Mouse (Mus musculus): ENCODE results near the gene Xrcc3. TPM values are rescaled to one million over a fixed set of nuclear protein-coding genes. Genes with fewer than 3 reads are reported as not detected.

The Xrcc3 gene
- polyA plus RNA-seq, 1 experiment: 3.6 TPM

- no peak overlapping the region for H3K27ac ChIP-seq (ENCODE audit: insufficient read depth, low read depth, low read length)
- H3K4me1 ChIP-seq (ENCODE audit: control insufficient read depth, insufficient read depth, low read length): peaks cover 28% of the 10 kb centered on the region
- TF ChIP-seq CTCF (IDR thresholded peaks at IDR 0.05; ENCODE audit: low read depth, low read length): no peak
- no peak for TF ChIP-seq POLR2A (IDR thresholded peaks at IDR 0.05; ENCODE audit: borderline replicate concordance, low read depth, low read length)
- H3K4me3 ChIP-seq (ENCODE audit: insufficient read depth, low read length): no peak overlapping the region
Measured at GRCm38 (mm10) chr12:111817991-111818390, 4.3 kb upstream of the Xrcc3 start.

- no peak for TF ChIP-seq CTCF (IDR thresholded peaks at IDR 0.05; ENCODE audit: low read depth, low read length)
- TF ChIP-seq POLR2A (IDR thresholded peaks at IDR 0.05; ENCODE audit: borderline replicate concordance, low read depth, low read length): no peak
- H3K27ac ChIP-seq (ENCODE audit: insufficient read depth, low read depth, low read length): no peak overlapping the region
- no peak overlapping the region for H3K4me3 ChIP-seq (ENCODE audit: insufficient read depth, low read length)
- H3K4me1 ChIP-seq (ENCODE audit: control insufficient read depth, insufficient read depth, low read length): peaks cover 32% of the 10 kb centered on the region
Measured at GRCm38 (mm10) chr12:111816967-111817366, 3.3 kb upstream of the Xrcc3 start.

DNA sequence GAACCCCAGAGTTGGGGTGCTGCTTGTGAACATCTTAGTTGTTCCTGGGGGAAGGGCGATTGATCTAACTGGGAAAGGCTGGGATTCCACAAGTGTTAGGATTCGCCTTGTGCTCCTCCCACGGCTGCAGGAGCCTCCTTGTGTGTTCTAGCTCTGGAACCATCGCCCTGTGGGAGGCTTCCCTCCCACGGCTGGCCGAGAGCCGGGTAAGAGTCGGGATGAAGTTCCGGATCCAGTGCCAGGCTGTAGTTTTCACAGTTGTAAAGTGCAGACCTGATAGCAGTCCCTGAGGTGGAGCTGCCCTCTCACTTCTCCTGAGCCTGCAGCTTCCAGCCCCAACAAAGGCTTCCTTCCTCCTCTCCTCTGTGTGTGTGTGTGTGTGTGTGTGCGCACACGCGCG lies 2.9 kb upstream of the Xrcc3 start:
- peaks cover 32% of the 10 kb centered on the region for H3K4me1 ChIP-seq (ENCODE audit: control insufficient read depth, insufficient read depth, low read length)

DNA sequence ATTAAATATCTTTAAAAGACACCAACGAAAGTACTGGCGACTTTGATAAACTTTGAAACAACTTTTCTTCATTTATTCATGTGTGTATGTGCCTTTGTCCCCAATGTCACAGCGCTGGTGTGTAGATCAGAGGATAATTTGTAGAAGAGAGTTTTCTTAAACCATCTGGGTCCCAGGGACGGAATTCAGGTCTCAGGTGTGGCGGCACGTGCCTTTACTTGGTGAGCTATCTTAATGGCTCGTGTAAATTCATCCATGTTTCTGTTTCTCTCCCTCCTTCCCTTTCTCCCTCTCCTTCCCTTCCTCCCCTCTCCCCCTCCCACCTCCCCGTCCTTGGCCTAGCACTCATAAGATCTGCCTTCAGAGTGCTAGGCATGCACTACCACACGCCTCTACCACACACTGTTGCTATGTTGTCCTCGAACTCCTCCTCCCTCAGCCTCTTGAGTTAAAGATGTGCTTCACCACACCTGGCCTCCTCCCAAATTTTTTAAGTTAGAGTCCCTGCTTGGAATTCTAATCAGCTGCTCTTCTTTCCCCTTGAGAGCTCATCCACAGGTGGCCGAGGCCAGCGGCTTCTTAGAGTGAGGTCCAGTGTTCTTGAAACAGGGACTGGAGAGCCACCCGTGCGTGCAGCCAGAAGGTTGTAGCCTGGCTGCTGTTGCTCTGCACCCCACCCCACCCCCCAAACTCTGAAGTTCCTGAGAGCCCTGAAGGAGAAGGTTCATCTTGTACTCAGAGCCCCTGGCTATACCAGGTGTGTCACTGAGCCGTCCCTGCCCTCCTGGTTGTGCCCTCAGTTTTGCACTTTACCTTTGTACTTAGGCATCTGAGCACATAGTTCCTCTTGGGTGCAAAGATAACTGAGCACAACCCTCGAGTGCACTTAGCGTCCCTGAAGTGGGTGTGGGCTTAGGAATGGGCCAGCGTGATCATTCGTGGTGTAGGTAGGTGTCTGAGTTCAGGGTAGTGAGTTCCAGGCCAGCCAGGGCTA lies 1.4 kb upstream of the Xrcc3 start:
- Histone ChIP-seq H3K4me3 (ENCODE audit: insufficient read depth, low read length) (peak overlapping the region; percentile 94), H3K27ac (ENCODE audit: insufficient read depth, low read depth, low read length) (no peak overlapping the region), H3K4me1 (ENCODE audit: control insufficient read depth, insufficient read depth, low read length) (peaks cover 26% of the 10 kb centered on the region)
- TF ChIP-seq POLR2A (IDR thresholded peaks at IDR 0.05; ENCODE audit: borderline replicate concordance, low read depth, low read length) (no peak), CTCF (IDR thresholded peaks at IDR 0.05; ENCODE audit: low read depth, low read length) (no peak)

More for the DNA sequence above, 2.9 kb upstream of the Xrcc3 start:
- TF ChIP-seq POLR2A (IDR thresholded peaks at IDR 0.05; ENCODE audit: borderline replicate concordance, low read depth, low read length) (no peak), CTCF (IDR thresholded peaks at IDR 0.05; ENCODE audit: low read depth, low read length) (no peak)
- H3K4me3 ChIP-seq (ENCODE audit: insufficient read depth, low read length): no peak overlapping the region
- H3K27ac ChIP-seq (ENCODE audit: insufficient read depth, low read depth, low read length): no peak overlapping the region

DNA sequence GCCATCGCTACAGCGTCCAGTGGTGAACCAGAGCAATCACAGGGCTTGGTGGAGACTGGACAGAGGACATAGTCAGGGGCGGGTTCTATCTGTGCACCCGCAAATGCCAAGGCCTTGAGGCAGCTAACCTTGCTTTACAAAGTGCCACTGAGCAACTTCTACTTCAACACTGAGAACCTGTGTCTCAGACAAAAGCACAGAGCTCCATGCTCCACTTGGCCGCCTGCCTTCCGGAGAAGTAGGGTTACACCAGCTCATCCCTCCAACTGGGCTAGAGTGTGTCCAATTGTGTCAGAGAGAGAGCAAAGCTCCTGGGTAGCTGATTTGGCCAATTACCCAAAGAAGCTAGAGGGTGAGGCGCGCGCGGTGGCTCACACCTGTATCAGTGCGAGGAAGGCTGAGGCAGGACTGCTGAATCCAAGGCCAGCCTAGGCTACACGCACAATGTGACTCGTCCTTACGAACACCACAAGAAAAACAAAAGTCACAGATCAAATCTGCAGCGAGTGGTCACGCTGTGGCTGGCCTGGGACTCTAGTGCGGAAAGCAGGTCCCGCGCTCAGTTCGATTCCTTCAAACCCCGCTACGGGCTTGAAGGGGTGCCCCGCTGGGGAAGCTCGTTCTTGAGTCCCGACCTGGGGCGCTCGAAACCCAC lies 435 bp downstream of the Xrcc3 start:
- TF ChIP-seq CTCF (IDR thresholded peaks at IDR 0.05; ENCODE audit: low read depth, low read length) (no peak), POLR2A (IDR thresholded peaks at IDR 0.05; ENCODE audit: borderline replicate concordance, low read depth, low read length) (no peak)
- no peak overlapping the region for H3K27ac ChIP-seq (ENCODE audit: insufficient read depth, low read depth, low read length)
- H3K4me3 ChIP-seq (ENCODE audit: insufficient read depth, low read length): peak overlapping the region; percentile 73
- H3K4me1 ChIP-seq (ENCODE audit: control insufficient read depth, insufficient read depth, low read length): peaks cover 29% of the 10 kb centered on the region

DNA sequence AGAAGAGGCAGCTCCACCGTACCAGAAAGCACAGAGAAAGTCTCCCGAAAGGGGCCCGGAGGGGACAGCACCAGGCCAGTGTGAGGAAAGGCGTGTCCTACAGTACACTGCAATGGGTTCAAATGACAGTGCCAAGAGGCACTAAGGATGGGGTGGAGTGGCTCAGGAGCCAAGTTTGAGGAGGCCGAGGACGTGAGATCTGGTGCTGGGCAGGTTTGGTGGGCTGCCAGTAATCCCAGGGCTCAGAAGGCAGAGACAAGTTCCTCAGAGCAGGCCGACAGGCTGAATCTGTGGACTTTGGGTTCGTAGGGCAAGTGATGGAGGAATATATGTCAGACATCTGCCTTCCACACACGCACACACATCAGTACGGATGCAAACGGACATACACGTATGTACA lies 1.1 kb downstream of the Xrcc3 start:
- Histone ChIP-seq H3K4me3 (ENCODE audit: insufficient read depth, low read length) (peak overlapping the region; percentile 73), H3K27ac (ENCODE audit: insufficient read depth, low read depth, low read length) (no peak overlapping the region), H3K4me1 (ENCODE audit: control insufficient read depth, insufficient read depth, low read length) (peaks cover 29% of the 10 kb centered on the region)
- TF ChIP-seq POLR2A (IDR thresholded peaks at IDR 0.05; ENCODE audit: borderline replicate concordance, low read depth, low read length): no peak
- no peak for TF ChIP-seq CTCF (IDR thresholded peaks at IDR 0.05; ENCODE audit: low read depth, low read length)

- H3K4me1 ChIP-seq (ENCODE audit: control insufficient read depth, insufficient read depth, low read length): peaks cover 29% of the 10 kb centered on the region
- TF ChIP-seq CTCF (IDR thresholded peaks at IDR 0.05; ENCODE audit: low read depth, low read length): no peak
- TF ChIP-seq POLR2A (IDR thresholded peaks at IDR 0.05; ENCODE audit: borderline replicate concordance, low read depth, low read length): no peak
- no peak overlapping the region for H3K27ac ChIP-seq (ENCODE audit: insufficient read depth, low read depth, low read length)
- no peak overlapping the region for H3K4me3 ChIP-seq (ENCODE audit: insufficient read depth, low read length)
Measured at GRCm38 (mm10) chr12:111812075-111812474, 1.6 kb downstream of the Xrcc3 start.

DNA sequence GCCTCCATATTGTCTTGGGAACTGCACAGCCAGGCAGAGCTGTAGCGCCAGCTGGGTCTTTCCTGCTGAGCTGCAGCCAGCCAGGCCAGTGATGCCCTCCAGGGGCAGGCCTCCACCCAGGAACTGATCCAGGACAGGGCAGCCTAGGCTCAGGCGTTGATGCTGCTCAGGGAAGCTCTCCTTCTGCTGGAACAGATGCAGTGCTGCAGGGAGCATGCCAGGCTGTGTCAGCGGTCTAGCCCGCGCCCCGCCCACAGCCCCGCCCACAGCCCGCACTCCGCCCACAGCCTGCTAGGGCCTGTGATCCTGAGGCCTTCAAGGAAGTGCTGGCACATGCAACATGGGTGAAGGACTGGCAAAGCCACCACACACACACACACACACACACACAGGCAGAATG lies 3.9 kb downstream of the Xrcc3 start:
- TF ChIP-seq POLR2A (IDR thresholded peaks at IDR 0.05; ENCODE audit: borderline replicate concordance, low read depth, low read length): no peak
- no peak for TF ChIP-seq CTCF (IDR thresholded peaks at IDR 0.05; ENCODE audit: low read depth, low read length)
- peak overlapping the region; percentile 36; the same call in 1 of the 2 replicates for H3K27ac ChIP-seq (ENCODE audit: insufficient read depth, low read depth, low read length)
- peaks cover 17% of the 10 kb centered on the region for H3K4me1 ChIP-seq (ENCODE audit: control insufficient read depth, insufficient read depth, low read length)
- H3K4me3 ChIP-seq (ENCODE audit: insufficient read depth, low read length): no peak overlapping the region

DNA sequence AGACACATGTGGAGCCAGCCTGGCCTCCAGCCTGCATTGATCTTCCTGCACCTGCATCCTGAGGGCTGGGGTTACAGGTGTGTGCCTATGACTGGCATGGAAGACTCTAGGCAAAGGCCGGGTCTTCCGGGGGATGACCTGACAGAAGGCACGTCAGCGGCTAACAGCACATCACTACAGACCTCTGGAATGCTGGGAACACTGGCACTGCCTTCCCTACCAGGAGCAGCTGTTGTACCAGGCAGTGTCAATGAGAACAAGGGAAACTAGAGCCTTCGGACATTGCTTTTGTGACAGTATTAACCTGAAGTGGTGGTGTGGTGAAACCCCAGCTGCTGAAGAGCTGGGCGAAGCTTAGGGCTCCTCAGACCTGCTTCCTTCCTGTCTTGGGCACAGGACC lies 4.9 kb downstream of the Xrcc3 start:
- H3K27ac ChIP-seq (ENCODE audit: insufficient read depth, low read depth, low read length): no peak overlapping the region
- H3K4me1 ChIP-seq (ENCODE audit: control insufficient read depth, insufficient read depth, low read length): peaks cover 17% of the 10 kb centered on the region
- H3K4me3 ChIP-seq (ENCODE audit: insufficient read depth, low read length): no peak overlapping the region
- TF ChIP-seq CTCF (IDR thresholded peaks at IDR 0.05; ENCODE audit: low read depth, low read length) (no peak), POLR2A (IDR thresholded peaks at IDR 0.05; ENCODE audit: borderline replicate concordance, low read depth, low read length) (no peak)

DNA sequence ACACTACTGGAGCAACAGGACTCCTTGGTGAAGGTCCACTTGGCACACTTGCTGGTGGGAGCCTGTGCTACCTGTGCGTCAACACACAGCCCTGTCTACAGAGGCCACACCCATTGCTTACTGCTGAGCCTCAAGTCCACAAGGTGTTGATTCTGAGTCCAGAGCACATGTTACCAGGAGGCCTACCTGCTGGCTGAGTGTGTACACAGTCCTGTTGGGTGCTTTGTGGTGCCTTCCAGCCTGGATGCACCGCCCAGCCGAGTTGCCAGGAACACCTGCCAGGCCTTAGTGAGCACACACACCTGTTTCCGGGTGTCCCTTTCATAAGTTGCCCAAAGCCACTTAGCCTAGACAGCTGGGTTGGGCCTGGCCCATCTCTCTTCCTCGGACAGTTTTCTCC lies 10.1 kb downstream of the Xrcc3 start:
- no peak overlapping the region for H3K27ac ChIP-seq (ENCODE audit: insufficient read depth, low read depth, low read length)
- TF ChIP-seq POLR2A (IDR thresholded peaks at IDR 0.05; ENCODE audit: borderline replicate concordance, low read depth, low read length): no peak
- TF ChIP-seq CTCF (IDR thresholded peaks at IDR 0.05; ENCODE audit: low read depth, low read length): no peak

More for the DNA sequence above, 10.1 kb downstream of the Xrcc3 start:
- Histone ChIP-seq H3K4me1 (ENCODE audit: control insufficient read depth, insufficient read depth, low read length) (no peaks in the 10 kb centered on the region), H3K4me3 (ENCODE audit: insufficient read depth, low read length) (no peak overlapping the region)
